Mouse (Mus musculus) hematopoietic stem cell, adult 5-6 weeks (primary cell): ENCODE measurements at regions not wholly inside any gene's neighbourhood (a gene's known extent, or its start where the extent isn't known, plus 50 kb on each side); places are given as distances from the start of the nearest gene placed in this dataset.

Experiments
- ATAC-seq, 2 experiments: fragments of 125-278 bp in 1 of 2; replicated peaks in 1 of 2; 2 replicates each; pipeline ENCODE4 v1.8.0; 2016 to 2017; ENCODE audit warnings: inconsistent platforms in 2 of 2, mild to moderate bottlenecking in 2 of 2, moderate number of reproducible peaks in 2 of 2, low read depth in 1 of 2, moderate TSS enrichment in 1 of 2; ENCODE audit not compliant: low FRiP score in 2 of 2, poor library complexity in 2 of 2, severe bottlenecking in 2 of 2, insufficient read depth in 1 of 2, low TSS enrichment in 1 of 2

DNA sequence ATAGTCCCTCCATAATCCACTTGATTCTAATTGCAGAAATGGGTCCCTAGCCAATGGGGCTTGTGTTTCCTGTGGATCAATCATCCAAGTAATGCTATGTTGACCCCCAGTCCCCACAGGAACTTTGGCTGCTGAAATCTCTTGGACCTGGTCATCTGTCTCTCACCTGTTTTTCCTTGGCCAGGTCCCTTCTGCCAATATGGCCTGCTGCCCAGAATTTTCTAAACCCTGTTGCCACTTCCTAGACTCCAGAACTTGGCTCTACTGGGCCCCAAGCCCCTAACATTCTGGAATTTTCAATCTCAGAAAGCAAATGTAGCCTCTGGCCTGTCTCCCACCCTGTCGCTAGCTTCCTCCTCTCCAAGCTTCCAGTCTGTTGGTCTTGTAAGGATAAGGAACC is 139.6 kb downstream of the Inhbb start:
- no peak for ATAC-seq

DNA sequence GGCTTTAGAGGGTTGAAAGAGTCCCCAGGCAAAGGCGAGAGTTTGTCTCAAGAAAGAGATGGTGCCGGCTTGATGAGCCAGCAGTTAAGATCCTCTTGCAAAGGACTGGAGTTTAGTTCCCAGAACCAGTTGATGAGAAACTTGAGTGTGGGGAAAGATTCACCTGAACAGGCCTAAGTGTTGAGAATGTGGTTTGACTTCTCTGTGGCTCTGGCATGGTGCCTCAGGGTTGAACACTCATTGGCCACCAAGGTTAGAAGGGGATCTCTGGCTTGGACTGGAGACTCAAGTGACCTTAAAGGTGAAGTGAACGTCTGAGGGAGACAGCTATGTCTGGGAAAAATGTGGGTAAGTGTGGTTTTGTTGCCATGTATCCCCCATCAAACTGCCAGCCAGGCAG is 142.8 kb downstream of the Inhbb start:
- ATAC-seq = no peak

- ATAC-seq = no peak
Measured at GRCm38 (mm10) chr1:119278528-119279201, 143.4 kb downstream of the Inhbb start.

DNA sequence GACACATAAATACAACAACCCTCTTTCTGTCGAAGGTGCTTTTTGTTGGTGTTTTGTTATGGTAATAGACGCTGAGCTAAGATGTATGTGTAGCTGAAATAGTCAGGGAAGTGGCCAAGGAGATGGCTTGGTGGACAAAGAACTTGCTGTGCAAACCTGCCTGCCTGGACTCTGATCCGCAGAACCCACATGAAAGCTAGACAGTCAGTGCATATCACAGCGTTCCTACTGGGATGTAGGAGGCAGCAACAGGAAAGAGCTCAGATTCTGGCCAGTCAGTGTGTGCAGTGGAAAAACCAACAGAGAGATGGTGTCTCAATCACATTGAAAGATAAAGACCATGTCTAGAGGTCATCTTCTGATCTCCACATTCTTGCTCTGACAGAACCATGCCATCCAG is 144.1 kb downstream of the Inhbb start:
- no peak for ATAC-seq

GRCm38 (mm10) chr1:119266013-119266412 is 156.0 kb downstream of the Inhbb start:
- ATAC-seq = no peak

GRCm38 (mm10) chr1:119265192-119265891 is 156.7 kb downstream of the Inhbb start:
- ATAC-seq = no peak

GRCm38 (mm10) chr1:119259455-119259854 is 162.6 kb downstream of the Inhbb start:
- no peak for ATAC-seq

DNA sequence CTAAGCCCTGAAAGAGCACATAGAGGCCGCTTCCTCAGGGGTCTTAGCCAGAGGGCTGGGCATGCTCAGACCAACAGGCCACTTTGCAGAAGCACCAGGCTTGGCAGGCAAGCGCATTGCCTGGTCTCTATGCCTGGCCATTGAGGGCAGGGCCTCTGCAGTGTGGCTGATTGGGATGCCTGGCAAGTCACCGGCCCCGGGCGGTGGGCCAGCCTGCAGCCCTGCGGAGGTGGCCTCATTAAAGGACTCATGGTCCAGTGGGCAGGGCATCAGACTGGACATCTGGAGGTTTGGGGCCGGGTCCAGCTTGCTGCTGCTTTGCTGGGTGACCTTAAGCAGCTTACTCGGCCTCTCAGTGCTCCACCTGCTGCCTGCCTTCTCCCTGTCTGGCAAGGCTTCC is 165.3 kb downstream of the Inhbb start:
- no peak for ATAC-seq

DNA sequence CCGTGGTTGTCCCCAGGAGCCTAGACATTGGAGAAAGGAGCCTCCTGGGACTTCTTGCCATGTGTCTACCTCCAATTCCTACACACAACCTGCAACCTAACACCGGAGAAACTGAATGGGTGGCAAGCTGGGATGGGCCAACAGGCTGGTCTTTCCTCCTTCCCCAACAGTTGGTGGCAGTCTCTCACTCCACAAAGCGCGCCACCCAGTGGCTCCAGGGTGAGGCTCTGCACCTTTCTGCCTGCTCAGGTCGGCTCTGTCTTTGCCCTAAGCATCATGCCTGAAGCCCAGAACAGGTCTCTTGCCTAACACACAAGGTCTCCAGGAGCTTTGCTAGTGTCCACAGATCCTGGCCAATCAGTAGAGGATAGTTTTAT is 166.0 kb downstream of the Inhbb start:
- ATAC-seq = no peak

DNA sequence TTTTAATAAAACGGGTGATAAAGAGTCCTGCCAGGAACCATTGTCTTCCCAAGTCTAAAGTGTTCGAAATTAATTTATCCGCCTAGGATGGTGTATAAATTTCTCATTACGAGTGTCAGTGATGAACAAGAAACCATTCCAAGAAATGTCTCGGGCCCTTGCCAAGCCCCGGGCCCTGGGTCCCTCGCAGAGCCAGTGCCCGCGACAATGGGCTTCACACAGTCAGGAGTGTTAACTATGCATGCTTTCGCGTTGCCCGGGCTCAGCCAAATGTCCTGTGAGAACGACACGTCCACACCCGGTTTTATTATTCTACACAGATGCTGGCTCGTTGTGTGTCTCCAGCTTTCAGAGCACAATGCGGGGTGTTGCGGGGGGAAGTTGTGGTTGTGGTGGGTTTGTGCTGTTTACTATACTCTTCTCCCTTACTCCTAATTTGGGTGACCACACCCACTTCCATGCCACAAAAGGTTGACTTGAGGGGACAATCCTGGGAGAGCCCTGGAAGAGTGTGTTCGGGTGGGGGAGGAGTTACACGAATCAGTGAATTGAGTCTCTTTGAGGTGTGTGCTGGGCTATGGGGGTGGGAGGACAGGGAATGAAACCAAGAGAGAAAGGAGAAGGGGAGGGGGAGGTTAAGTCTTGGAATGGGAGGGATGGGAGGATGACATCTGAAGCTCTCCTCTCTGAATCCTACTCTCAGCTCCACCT is 166.5 kb downstream of the Inhbb start:
- no peak for ATAC-seq

DNA sequence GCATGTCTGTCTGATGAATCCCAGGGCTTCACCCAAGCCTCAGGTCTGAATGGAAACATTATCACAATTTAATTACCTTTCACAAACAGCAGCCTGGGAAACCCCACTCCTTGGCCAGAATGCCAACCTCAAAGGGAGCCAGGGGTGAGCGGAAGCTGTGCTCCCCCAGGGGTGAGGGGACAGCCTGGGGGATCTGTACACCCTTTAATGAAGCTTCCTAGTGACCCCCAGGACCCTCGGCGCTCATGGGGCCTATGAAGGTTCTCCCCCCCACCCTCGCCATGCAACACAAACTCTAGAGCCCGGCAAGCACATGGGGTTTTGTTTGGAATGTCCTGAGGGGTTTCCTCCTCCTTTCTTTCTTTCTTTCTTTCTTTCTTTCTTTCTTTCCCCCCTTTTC is 167.1 kb downstream of the Inhbb start:
- no peak for ATAC-seq

DNA sequence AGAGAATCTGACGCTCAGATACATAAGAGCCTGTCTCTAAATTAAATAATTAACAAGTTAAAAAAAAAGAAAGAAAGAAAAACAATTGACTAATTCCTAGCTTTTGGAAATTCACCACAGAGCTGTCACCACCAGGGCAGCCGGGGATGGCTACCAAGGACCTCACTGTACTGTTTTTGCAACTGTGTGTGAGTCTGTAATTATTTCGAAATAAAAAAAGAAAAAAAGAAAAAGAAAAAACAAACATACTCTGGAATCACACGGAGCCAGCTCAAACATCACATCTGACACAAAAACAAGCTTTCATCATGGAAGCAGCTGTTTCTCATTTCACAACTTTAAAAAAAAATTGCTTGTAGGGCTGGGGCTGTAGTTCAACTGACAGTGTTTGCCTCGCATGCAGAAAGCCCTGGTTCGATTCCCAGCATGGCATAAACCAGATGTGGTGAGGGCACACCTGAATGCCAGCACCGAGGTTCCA is 168.6 kb downstream of the Inhbb start:
- ATAC-seq = no peak

GRCm38 (mm10) chr1:119252403-119252802 is 169.6 kb downstream of the Inhbb start:
- ATAC-seq = no peak

GRCm38 (mm10) chr1:119251741-119252140 is 170.3 kb downstream of the Inhbb start:
- ATAC-seq = no peak

DNA sequence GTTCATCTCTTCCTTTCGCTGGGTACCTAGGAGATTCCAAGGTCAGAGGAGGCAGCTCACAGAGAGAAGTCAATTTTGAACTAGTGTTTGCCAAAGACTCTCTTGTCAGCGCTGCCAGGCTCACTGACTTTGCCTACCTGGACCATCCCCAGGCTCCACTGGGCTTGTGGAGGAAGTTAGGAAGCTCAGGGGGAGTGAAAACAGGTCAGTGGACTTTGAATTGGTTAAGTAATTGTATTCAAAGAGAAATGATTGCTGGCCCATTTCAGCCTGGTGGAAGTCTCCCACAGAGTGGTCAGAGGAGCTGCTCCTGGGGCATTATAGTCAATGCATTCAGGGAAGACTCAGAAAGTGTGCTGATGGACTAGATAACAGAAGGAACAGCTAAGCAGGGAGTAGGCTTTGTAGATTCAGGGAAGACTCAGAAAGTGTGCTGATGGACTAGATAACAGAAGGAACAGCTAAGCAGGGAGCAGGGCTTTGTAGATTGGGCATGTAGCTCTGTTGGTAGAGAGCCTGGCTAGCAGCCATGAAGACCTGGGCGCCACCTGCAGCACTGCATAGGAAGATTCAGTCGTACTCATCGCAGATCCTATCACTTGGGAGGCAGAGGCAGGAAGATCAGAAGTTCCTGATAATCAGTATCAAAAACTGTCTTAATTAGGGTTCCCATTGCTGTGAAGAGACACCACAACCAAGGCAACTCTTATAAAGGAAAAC is 173.1 kb downstream of the Inhbb start:
- ATAC-seq = no peak

DNA sequence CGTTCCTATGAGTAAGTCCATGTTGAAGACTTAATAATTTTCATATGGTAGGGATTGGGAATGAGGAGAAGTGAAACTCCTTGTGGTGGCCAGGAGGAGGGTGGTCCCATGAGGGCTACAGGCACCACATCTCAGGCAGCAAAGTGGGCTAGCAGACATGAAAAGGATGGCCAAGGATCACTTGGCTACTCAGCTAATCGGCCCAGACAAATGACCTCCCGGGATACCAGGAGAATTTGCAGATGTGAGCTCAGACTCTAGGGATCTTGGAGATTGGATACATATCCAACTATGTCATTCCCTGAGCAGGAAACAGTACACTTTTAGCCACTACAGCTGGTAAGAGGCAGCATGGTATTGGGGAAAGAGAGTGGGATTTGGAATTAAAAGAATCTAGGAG is 174.9 kb downstream of the Inhbb start:
- ATAC-seq = no peak

GRCm38 (mm10) chr1:119238463-119238862 is 183.6 kb downstream of the Inhbb start:
- ATAC-seq = no peak

DNA sequence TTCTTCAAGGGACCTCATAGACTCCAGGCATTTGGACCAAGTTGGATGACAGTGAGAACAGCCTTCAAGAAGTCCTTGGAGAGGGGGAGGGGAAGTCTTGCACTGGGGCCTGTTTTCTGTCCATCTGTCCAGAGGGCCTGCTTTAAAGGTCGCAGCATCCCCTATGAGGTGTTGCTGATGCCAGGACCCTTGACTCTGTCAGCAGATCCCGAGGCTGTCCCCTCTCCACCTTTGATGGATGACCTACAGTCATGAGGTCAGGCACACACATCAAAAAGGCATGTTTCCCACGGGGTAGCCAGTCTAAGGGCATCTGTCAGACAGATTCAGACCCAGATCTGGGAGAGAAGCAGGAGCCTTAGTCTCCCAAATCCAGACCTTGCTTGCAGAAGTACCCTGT is 183.4 kb upstream of the Gli2 start:
- no peak for ATAC-seq
